Mouse (Mus musculus) stomach, embryonic 14.5 days (tissue): ENCODE measurements at regions not wholly inside any gene's neighbourhood (a gene's known extent, or its start where the extent isn't known, plus 50 kb on each side); places are given as distances from the start of the nearest gene placed in this dataset.

Source experiments
- ATAC-seq: fragments of 200-750 bp; cut with Nextera tagmentation; 2 replicates; pipeline ENCODE4 v1.8.0; 2017; ENCODE audit warnings: low read depth, moderate TSS enrichment; ENCODE audit not compliant: insufficient number of reproducible peaks, insufficient read depth, low FRiP score
- H3K27ac ChIP-seq: fragments of 300-500 bp; sonication (generic); 2 replicates; pipeline ENCODE4 v1.5.1; 2014; ENCODE audit warnings: mild to moderate bottlenecking, low read length, moderate library complexity, mixed read lengths
- H3K27me3 ChIP-seq: fragments of 300-500 bp; sonication (generic); 2 replicates; pipeline ENCODE4 v1.6.1; 2014; ENCODE audit warnings: low read length, control low read depth, mixed read lengths; ENCODE audit not compliant: control insufficient read depth, insufficient read depth
- H3K36me3 ChIP-seq: fragments of 300-500 bp; sonication (generic); 2 replicates; pipeline ENCODE4 v1.6.1; 2014; ENCODE audit warnings: mild to moderate bottlenecking, control low read depth, low read length, moderate library complexity, mixed read lengths; ENCODE audit not compliant: control insufficient read depth, insufficient read depth
- H3K4me1 ChIP-seq: fragments of 300-500 bp; sonication (generic); 2 replicates; pipeline ENCODE4 v1.6.1; 2014; ENCODE audit warnings: low read length, control low read depth, mixed read lengths; ENCODE audit not compliant: control insufficient read depth, insufficient read depth
- H3K4me2 ChIP-seq: fragments of 300-500 bp; sonication (generic); replicated peaks from 2 replicates; pipeline ENCODE4 v1.6.1; 2014; ENCODE audit warnings: low read depth, low read length, control low read depth
- H3K4me3 ChIP-seq: fragments of 300-500 bp; sonication (generic); 2 replicates; pipeline ENCODE4 v1.5.1; 2014; ENCODE audit warnings: low read depth, low read length, control low read depth
- H3K9ac ChIP-seq: fragments of 300-500 bp; sonication (generic); replicated peaks from 2 replicates; pipeline ENCODE4 v1.6.1; 2014; ENCODE audit warnings: low read depth, mild to moderate bottlenecking, control low read depth, low read length, moderate library complexity, mixed read lengths
- H3K9me3 ChIP-seq: fragments of 300-500 bp; sonication (generic); 2 replicates; pipeline ENCODE4 v1.6.1; 2016; ENCODE audit warnings: low read depth, low read length, control low read depth; ENCODE audit not compliant: control insufficient read depth
- WGBS: fragments of 180-500 bp; shearing (Covaris S2); extraction: QIAGEN DNeasy Blood & Tissue Kit; methylation state at CpG from one replicate; pipeline ENCODE4 v1.1.7; 2014; 5-methylcytosine and 5-hydroxymethylcytosine counted together

DNA sequence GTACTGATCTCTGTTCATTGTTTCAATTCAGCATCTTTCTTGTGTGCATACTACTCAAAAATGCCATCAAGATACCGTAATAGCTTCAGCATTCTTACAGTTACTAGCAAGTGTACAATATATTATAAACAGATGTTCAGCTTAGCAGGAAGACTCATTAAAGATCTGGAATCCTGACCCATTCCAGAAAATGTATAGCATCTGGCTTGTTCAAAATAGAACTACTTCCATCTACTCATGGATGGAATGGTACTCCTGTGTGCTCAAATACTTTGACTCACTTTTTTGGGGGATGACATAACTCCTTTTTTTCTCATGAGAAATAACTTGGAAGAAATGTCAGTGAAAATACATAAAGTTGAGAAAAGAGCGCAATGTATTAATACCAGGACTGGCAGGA lies 291.2 kb upstream of the Manea start:
- Histone ChIP-seq H3K27me3 (no peaks in the 10 kb centered on the region), H3K9me3 (no peaks in the 10 kb centered on the region), H3K9ac (no peak overlapping the region), H3K4me3 (no peak overlapping the region), H3K36me3 (no peaks in the 10 kb centered on the region), H3K4me2 (no peak overlapping the region), H3K27ac (no peak overlapping the region), H3K4me1 (no peaks in the 10 kb centered on the region)
- WGBS, result 74% methylated on average over 2 of the region's 2 CpGs
- ATAC-seq, result no peak

DNA sequence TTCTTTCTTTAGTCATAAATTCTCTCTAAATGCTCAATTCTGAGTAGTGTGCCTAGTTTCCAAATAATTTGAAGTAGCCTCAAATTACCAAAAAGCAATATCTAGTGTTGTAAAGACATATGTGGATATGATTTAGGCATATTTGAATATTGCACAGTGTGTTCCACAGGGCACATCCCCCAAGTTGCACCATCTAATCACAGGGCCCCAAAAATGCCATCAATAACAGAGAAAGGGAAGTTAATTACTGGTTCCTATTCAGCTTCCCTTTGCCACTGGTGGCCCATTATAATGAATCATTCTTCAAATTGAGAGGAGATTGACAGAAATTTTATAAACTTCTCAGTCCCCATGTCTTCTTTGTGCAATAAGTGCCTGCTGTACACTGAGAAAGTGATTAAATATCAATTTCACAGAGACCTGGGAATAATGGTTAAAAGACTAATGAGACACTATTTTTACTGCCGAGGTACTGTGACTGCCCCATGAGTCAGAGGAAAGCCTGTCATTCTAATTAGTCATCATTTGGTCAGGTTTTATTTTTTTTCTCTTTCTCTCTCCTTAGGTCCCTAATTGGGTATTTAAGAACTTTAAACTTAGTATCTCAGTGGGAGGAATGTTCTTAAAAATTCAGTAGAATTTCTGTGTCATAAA lies 284.0 kb upstream of the Manea start:
- H3K9me3 ChIP-seq, result no peaks in the 10 kb centered on the region
- 32% methylated on average over 1 of the region's 1 CpGs for WGBS
- no peaks in the 10 kb centered on the region for H3K36me3 ChIP-seq
- no peak overlapping the region for H3K4me2 ChIP-seq
- no peak for ATAC-seq
- H3K9ac ChIP-seq, result no peak overlapping the region
- H3K4me1 ChIP-seq, result no peaks in the 10 kb centered on the region
- no peak overlapping the region for H3K4me3 ChIP-seq
- no peaks in the 10 kb centered on the region for H3K27me3 ChIP-seq
- H3K27ac ChIP-seq, result no peak overlapping the region

DNA sequence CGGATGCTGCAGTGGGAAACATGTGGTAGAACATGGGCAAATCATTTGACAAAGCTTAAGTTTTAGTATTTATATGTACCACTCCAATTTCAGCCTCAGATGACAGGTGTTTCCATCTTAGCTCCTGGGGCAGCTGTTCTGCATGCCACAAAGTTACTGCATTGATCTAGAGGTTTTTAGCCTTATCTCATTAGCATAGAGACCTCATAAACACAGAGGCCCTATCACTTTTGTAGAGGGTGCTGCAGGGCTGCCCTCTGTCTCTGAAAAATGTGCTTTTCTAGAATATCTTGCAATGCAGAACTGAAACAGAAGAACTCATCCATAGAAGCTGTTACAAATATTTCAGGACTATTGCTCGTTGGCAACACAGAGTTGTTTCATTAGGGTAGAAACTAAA lies 283.0 kb upstream of the Manea start:
- Histone ChIP-seq H3K4me2 (no peak overlapping the region), H3K4me3 (no peak overlapping the region), H3K36me3 (no peaks in the 10 kb centered on the region), H3K9ac (no peak overlapping the region), H3K27ac (no peak overlapping the region), H3K9me3 (no peaks in the 10 kb centered on the region), H3K4me1 (no peaks in the 10 kb centered on the region), H3K27me3 (no peaks in the 10 kb centered on the region)
- WGBS, result 68% methylated on average over 2 of the region's 2 CpGs
- ATAC-seq, result no peak

DNA sequence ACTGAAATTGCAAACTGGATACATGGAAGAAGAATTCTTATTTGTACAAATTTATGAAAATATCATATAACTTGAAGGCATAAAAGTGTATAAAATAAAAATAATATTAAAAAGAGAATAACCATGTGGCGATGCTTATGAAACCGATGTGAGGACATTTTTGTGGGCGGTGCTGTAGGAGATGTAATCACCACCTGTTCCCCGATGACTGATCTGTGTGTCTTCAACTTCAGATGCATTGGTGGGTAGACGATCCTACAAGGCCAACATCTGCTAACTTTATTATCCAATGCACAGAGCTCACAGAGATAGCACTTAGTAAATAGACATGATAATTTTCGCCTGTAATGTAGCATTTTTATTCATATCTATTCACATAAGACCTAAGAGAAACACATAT lies 281.1 kb upstream of the Manea start:
- Histone ChIP-seq H3K27me3 (no peaks in the 10 kb centered on the region), H3K9me3 (no peaks in the 10 kb centered on the region), H3K36me3 (no peaks in the 10 kb centered on the region), H3K27ac (no peak overlapping the region), H3K4me3 (no peak overlapping the region), H3K4me1 (no peaks in the 10 kb centered on the region), H3K4me2 (no peak overlapping the region), H3K9ac (no peak overlapping the region)
- WGBS, result 80% methylated on average over 6 of the region's 6 CpGs
- ATAC-seq, result no peak

DNA sequence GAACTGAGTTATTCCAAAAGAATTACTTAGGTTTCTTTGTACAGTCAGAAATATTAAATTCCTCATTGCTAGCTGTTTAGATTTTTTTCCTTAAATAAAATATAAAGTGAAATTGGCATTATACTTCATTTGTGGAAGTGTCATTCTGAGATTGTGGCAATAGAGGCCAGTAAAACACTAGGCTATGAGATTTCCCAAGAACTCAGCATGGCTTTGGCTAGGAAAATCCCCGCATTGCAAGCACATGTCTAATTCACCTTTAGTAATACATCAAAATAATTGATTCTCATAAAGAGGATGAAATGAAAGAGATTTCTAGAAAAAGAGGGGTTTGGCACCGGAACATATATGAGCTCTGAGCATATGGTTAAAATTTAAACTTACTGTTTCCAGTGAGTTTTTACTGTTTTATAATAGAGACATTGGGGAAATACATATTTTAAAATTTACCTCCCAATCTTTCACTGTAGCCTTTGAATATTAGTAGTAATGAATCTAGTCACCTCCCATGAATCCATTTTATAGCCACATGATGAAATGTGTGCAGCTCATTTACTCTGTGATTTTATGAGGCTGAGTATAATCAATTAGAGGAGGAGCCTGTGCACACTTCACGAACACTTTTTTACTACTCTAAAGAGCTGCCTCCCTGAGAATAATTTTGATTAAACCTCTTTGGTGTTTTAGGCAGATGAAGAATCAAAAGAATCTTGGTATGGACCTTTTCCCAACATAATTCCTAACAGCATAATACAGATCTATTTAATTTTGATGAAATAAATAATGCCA lies 242.6 kb upstream of the Manea start:
- Histone ChIP-seq H3K4me2 (no peak overlapping the region), H3K9me3 (no peaks in the 10 kb centered on the region), H3K36me3 (no peaks in the 10 kb centered on the region), H3K4me1 (no peaks in the 10 kb centered on the region), H3K27me3 (no peaks in the 10 kb centered on the region), H3K9ac (no peak overlapping the region), H3K4me3 (no peak overlapping the region), H3K27ac (no peak overlapping the region)
- WGBS, result 80% methylated on average over 3 of the region's 3 CpGs
- ATAC-seq, result no peak

DNA sequence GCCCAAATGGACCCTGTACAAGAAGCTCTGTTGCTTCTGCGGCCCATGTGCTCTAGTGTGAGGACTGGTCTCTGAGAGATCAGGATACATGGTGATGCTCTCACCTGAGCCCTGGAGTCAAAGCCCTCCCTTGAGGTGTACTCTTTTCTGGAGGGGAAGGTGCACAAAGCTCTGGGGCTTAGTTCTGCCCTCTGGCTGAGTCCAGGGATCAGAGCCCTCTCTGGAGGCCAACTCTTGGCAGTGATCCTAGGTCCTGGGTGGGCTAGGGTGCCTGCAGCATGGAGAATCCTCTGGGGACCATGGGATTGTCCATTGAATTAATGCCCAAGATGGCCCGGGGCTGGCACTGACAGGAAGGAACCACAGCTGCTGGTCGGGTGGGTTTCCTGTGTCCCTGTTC lies 209.0 kb upstream of the Manea start:
- H3K9ac ChIP-seq, result no peak overlapping the region
- H3K4me3 ChIP-seq, result no peak overlapping the region
- no peak overlapping the region for H3K27ac ChIP-seq
- no peaks in the 10 kb centered on the region for H3K4me1 ChIP-seq
- H3K9me3 ChIP-seq, result no peaks in the 10 kb centered on the region
- H3K27me3 ChIP-seq, result no peaks in the 10 kb centered on the region
- H3K36me3 ChIP-seq, result no peaks in the 10 kb centered on the region
- ATAC-seq, result no peak
- 94% methylated on average over 3 of the region's 3 CpGs for WGBS
- H3K4me2 ChIP-seq, result no peak overlapping the region

DNA sequence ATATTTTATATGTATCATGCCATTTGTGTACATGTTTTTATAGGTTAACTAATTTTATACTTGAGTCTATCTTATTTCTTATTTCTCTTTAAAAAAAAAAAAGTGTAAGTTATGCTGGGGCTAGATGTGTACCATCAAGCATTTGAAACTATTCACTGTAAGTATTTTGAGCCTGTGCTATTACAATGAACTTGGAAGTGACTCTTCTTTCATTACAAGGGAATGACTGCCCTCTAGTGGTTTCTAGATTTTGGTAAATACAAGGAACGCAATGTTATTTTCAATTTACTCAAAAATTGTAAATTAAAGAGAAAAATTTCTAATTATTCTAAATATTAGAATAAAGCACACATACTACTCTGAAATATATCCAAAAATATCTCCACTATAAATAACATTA lies 197.1 kb upstream of the Manea start:
- Histone ChIP-seq H3K4me1 (no peaks in the 10 kb centered on the region), H3K27ac (no peak overlapping the region), H3K36me3 (no peaks in the 10 kb centered on the region), H3K4me2 (no peak overlapping the region), H3K27me3 (no peaks in the 10 kb centered on the region), H3K9ac (no peak overlapping the region), H3K4me3 (no peak overlapping the region), H3K9me3 (no peaks in the 10 kb centered on the region)
- ATAC-seq, result no peak
- 42% methylated on average over 1 of the region's 1 CpGs for WGBS

DNA sequence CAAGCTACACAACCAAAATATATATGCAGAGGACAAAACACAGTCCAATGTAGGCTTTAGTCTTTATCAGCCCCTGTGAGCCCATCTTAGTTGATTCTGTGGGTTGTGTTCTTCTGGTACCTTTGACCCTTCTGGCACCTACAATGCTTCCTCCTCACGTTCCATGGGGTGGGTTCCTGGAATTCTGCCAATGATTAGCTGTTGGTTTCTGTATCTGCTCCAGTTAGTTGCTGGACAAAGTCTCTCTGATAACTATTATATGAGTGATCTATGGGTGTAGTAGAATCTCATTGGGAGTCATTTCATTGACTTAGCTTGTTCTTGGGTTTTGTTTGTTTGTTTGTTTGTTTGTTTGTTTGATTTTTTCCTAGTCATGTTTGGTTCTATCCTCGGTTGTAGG lies 195.8 kb upstream of the Manea start:
- H3K27ac ChIP-seq, result no peak overlapping the region

DNA sequence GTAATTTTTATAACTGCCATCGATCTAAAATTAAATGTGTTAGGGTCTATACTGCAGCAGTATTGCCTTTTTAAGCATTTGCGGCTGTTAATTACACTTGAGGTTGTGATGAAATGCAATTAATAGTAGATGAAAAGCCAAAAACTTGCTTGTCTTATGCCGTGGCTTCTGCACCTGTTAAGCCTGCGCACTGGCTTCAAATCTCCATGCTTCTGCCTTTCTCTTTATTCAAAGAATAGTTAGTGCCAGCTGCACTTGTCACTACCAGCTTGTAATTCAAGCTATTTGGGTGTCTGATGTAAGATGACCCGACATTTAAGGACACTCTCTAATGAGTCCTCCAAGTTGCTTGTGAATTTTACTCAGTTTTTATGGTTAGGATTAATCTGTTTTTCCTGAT lies 161.3 kb upstream of the Manea start:
- no peak overlapping the region for H3K4me2 ChIP-seq
- ATAC-seq, result no peak
- WGBS, result 86% methylated on average over 5 of the region's 5 CpGs
- H3K27me3 ChIP-seq, result no peaks in the 10 kb centered on the region
- no peaks in the 10 kb centered on the region for H3K4me1 ChIP-seq
- H3K9me3 ChIP-seq, result no peaks in the 10 kb centered on the region
- no peak overlapping the region for H3K27ac ChIP-seq
- no peak overlapping the region for H3K9ac ChIP-seq
- H3K4me3 ChIP-seq, result no peak overlapping the region
- H3K36me3 ChIP-seq, result no peaks in the 10 kb centered on the region

More for the DNA sequence above, 195.8 kb upstream of the Manea start:
- no peak overlapping the region for H3K4me3 ChIP-seq
- H3K9me3 ChIP-seq, result no peaks in the 10 kb centered on the region
- H3K4me2 ChIP-seq, result no peak overlapping the region
- H3K4me1 ChIP-seq, result no peaks in the 10 kb centered on the region
- no peak for ATAC-seq
- 47% methylated on average over 2 of the region's 2 CpGs for WGBS
- H3K27me3 ChIP-seq, result no peaks in the 10 kb centered on the region
- no peak overlapping the region for H3K9ac ChIP-seq
- no peaks in the 10 kb centered on the region for H3K36me3 ChIP-seq
